Mouse (Mus musculus) left cerebral cortex, postnatal 4 days (tissue): ENCODE results near the gene Bzw2. TPM values are rescaled to one million over a fixed set of nuclear protein-coding genes. Genes with fewer than 3 reads are reported as not detected.

Experiments
- DNase-seq: peaks from one replicate; pipeline ENCODE4 v3.0.0-alpha.2; 2022
- intact Hi-C: fragments of 180-260 bp; cut with DNase I; formaldehyde crosslinking; loops from one replicate; pipeline ENCODE4 v1.15.1; 2025
- total RNA-seq, 2 experiments: library from RNA; stranded (reverse); gene quantifications; 2 replicates each; pipeline ENCODE4 v1.2.3; 2021

Gene Bzw2
- total RNA-seq, 2 experiments from 2014 or later = 252 to 269 TPM

GRCm38 (mm10) chr12:36137192-36137591, 20.7 kb downstream of the Bzw2 start:
- intact Hi-C loops = no loop called here
- DNase-seq = no peak

DNA sequence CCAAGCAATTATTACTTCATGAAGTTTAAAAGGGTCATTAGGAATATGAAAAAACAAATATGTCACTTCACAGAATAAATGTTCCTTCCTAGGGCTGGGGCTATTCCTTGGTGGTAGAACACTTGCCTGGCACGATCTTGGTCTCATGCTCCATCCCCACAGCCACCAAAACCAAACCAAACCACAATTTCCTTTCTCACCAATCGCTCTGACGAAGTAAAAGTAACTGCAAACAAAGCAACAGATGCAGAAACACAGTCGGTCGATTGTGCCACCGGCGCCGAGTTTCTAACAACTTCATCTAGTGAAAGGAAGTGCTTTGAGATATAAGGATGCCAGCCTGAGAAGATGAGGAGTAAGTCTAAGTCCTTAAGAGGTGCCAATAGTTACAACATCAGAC, 21.6 kb downstream of the Bzw2 start:
- no peak for DNase-seq
- intact Hi-C loops = no loop called here

GRCm38 (mm10) chr12:36135409-36135808, 22.5 kb downstream of the Bzw2 start:
- intact Hi-C loops = no loop called here
- DNase-seq = no peak

DNA sequence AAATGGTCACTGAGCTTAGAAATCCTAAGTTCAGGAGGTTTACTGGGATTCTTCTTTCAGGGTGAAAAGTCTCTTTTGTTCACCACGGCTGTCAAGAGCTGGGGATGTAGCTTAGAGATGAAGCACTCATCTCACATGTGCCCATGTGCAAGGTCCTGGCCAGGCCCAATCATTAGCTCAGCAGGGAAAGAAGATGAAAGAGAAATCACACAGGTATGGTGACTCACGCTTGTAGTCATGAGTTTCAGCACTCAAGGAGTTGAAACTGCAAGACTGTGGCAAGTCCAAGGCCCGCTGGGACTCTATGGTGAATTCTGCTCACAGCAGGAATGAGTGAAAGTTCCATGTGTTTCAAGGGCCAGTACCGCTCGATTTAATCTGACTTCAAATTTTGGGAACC, 23.8 kb downstream of the Bzw2 start:
- no peak for DNase-seq
- intact Hi-C loops = no loop called here

DNA sequence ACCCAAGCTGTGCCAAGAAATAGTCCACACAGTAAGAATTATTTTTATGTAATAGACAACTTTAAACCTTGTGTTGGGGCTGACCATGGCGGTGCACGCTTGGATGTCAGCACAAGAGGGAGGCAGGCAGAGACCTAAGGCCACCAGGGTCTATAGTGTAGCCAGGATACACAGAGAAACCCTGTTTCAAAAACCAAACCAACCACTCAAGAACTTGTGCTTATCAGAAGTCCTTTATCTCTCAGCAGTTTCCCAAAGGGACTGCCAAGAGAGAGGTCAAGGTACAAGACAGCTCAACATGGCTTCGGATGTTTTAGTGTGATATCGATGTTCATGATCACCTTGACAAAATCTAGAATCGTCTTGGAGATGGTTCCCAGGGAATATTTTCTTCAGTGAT, 24.3 kb downstream of the Bzw2 start:
- intact Hi-C loops = no loop called here
- no peak for DNase-seq

DNA sequence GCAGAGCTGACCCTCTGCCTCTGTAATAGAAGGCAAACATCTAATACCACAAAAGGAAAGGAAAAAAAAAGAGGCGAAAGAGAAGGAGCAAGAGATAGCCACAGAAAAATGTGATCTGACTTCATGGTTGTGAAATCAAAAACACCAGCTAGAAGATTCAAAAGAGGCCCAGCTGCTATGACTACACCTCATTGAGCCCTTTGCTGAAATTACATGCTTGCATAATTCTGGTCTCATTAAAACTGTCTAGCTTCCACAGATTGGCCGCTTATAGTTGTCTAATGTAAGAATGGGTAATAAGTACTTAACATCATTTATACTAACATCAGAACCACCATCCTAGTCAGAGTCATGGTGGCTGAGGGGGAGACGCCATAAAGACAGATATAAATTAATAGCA, 25.2 kb downstream of the Bzw2 start:
- no peak for DNase-seq
- intact Hi-C loops = no loop called here

GRCm38 (mm10) chr12:36132254-36132653, 25.6 kb downstream of the Bzw2 start:
- intact Hi-C loops = no loop called here

DNA sequence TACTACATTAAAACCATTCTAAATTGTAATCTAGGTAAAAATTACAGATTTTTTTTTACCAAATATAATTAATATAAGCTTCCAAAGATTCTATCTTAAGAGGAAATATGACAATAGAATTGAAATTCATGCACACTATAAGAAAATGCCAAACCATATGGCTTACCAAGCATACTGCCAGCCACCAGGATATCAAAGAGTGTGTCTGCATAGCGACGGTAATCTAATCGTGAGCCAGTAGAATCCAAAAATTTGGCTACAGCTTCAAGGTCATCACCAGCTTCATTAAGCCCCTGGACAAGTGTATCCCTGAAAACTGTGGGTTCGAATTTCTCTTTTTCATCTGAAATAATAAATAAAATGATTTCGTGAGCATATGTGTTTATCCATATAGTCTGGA, 28.1 kb downstream of the Bzw2 start:
- DNase-seq = no peak
- intact Hi-C loops = no loop called here

More at GRCm38 (mm10) chr12:36132254-36132653, 25.6 kb downstream of the Bzw2 start:
- no peak for DNase-seq

DNA sequence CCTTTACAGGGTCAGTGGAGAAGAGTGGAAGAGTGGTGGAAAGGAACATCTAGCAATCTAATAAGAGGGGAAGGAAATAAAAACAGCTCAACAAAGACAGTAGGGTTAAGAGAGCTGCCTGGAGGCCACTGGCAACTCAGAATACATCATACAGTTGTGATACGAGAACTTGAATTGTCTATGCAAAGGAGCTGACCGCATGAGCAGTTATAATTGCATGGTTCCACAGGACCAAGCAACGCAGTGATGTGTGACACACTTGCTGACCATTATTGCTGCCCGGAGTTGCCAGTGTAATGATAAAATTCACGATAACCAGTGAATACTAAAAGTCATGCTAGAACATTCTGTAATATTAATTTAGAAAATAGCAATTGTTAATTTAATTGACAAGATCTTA, 31.8 kb downstream of the Bzw2 start:
- intact Hi-C loops = no loop called here
- DNase-seq = no peak

DNA sequence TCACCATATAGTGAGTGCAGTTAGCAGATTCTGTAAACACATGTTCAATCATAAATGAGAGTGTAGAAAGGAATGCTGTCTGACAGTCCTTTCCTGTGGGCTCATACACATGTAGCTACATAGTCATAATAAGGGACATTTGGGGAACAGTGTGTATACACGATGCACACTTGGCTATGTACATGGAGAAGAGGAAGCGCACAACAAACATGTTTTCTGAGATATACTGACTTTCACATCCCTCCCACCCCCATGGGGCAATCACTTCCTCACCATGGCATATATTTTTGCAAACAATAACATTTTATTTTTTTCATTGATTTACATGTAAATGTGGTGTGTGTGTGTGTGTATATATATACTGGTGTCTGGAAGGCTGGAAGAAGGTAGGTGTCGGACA, 38.6 kb downstream of the Bzw2 start:
- intact Hi-C loops = loop anchor here (10.0 kb wide), 1 partner anchor 66 kb away; no protein-coding TSS in a partner anchor
- no peak for DNase-seq

DNA sequence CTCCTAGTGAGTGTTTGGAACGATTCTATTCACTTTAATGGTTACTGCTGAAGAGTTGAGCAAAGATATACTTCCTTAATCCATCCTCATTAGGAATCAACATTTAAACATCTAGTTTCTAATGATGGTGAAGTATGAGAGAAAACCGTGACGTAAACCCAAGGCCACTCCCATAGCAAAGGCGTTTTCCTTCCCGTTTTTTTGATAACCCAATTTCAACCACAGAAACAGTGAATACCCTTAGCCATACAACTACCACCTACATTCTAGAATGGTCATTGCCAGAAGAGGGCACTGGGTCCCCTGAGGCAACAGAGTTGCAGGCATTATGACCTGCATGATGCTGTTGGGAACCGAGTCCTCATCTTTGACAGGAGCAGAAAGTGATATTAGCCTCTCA, 40.7 kb downstream of the Bzw2 start:
- DNase-seq = no peak
- intact Hi-C loops = loop anchor here (10.0 kb wide), 1 partner anchor 68 kb away; no protein-coding TSS in a partner anchor

DNA sequence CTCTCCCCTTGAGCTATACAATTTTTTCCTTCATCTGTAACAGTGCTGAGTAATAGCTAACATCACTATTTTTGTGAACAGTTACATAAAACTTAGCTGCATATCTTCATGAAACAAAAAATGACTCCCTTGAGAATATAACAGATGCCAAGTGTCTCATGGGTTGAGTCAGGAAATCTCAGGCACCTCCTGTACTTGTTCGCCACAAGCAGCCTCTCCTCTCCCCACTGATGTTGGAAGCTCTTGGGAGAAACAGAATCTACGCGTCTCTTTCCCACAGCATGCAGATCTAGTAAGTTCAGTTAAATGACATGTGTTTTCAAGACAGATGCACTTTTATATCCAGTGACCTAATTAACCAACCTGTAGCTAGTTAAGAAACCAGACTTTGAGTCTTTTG, 45.8 kb downstream of the Bzw2 start:
- DNase-seq = no peak
- intact Hi-C loops = loop anchor here (10.0 kb wide), 1 partner anchor 73 kb away; no protein-coding TSS in a partner anchor

GRCm38 (mm10) chr12:36111110-36111509, 46.8 kb downstream of the Bzw2 start:
- DNase-seq = no peak
- intact Hi-C loops = loop anchor here (10.0 kb wide), 1 partner anchor 74 kb away; no protein-coding TSS in a partner anchor

- intact Hi-C loops = loop anchor here (10.0 kb wide), 1 partner anchor 74 kb away; no protein-coding TSS in a partner anchor
- DNase-seq = no peak
Observed at GRCm38 (mm10) chr12:36110457-36110856, 47.4 kb downstream of the Bzw2 start.

GRCm38 (mm10) chr12:36108442-36108841, 49.4 kb downstream of the Bzw2 start:
- DNase-seq = no peak
- intact Hi-C loops = loop anchor here (5.0 kb wide), 1 partner anchor 211 kb away; no protein-coding TSS in a partner anchor

GRCm38 (mm10) chr12:36103592-36103910, 54.3 kb downstream of the Bzw2 start:
- DNase-seq = no peak
- intact Hi-C loops = no loop called here

DNA sequence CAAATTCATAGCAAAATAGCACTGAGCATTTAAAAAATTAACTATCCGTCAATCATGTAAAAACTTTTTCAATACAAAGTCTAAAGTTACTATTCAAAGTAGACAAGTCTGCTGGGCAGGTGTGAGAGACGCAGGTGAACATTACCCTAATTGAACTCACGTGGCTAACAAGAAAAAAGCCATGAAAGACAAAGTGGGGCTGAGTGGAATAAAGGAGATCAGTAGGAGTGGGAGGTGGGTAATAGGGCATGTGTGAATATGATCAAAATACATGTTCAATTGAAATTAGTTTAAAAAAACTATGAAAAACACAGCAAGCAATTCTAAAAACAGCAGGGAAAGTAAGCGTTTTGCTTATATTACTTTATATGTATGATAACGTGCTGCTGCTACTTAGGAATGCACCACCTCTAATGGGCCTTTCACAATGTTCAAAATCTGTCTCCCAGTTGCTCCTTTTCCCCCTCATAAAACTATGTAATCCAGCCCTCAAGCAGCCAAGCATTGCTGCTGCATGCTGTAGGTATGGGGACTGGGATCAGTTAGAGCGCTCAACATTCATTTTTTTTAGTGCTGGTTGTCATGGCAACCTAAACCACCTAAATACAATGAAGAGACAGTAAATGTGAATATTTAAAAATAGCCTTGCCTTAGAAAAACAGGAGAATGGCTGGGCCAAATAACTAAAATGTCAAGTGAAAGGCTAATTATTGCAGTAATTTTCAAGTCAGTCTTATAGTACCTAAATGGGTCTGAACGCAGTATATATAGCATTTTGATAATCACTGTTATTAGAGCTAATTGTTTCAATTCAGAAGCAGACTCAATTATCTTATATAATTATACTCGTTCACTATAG, 54.9 kb downstream of the Bzw2 start:
- intact Hi-C loops = no loop called here
- no peak for DNase-seq

GRCm38 (mm10) chr12:36095371-36095880, 62.5 kb downstream of the Bzw2 start:
- DNase-seq = no peak

DNA sequence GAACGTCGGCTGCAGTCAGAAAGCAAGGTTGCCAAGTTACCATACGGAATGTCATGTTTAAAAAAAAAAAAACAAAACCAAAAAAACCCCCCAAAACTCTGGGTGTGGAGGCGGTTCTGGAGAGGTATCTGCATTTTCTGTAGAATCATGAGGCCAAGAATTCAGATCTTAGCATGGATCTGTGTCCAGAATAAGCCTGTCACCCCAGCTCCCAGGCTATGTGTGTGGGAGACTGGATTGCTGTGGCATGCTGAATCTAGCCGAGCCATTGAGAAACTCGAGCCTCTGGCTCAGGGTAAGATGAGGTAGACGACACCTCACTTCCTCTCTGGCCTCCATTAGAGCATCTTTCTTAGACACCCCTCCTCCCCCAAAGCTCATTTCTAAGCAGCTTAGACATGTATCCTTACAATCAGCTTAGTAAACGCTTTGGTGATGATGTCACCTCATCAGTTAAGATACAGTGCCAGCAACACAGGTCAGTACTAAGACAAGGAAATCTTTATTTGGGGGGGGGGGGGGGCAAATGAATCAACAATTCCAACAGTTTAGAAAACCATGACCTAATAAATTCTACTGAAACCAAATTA, 64.7 kb downstream of the Bzw2 start:
- intact Hi-C loops = loop anchor here (10.0 kb wide), 1 partner anchor 48 kb away; the partner anchor contains the start of gene Tspan13
- DNase-seq = no peak

More at GRCm38 (mm10) chr12:36095371-36095880, 62.5 kb downstream of the Bzw2 start:
- intact Hi-C loops = loop anchor here (10.0 kb wide), 1 partner anchor 51 kb away; the partner anchor contains the start of gene Tspan13

DNA sequence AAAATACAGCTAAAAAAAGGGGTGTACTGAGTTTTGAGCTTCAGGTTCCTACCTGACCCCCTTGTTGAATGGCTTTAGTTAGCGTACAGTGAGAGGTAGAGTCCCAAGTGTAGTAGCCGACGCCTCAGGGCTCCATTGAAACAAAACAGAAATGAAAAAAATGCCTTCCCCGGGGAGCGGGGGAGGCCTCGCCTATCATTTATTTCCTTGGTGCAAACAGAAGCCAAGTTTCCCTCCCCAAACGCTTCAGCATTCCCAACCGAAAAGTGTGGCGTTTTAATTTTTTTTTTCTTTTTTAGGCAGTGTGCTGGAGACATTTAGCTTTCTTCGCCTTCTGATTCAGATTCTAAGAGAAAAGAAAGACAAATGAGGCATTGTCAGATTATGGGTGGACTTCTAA, 65.9 kb downstream of the Bzw2 start:
- no peak for DNase-seq
- intact Hi-C loops = loop anchor here (10.0 kb wide), 1 partner anchor 47 kb away; the partner anchor contains the start of gene Tspan13

GRCm38 (mm10) chr12:36089221-36089620, 68.7 kb downstream of the Bzw2 start:
- DNase-seq = peak; percentile 36
- intact Hi-C loops = no loop called here

DNA sequence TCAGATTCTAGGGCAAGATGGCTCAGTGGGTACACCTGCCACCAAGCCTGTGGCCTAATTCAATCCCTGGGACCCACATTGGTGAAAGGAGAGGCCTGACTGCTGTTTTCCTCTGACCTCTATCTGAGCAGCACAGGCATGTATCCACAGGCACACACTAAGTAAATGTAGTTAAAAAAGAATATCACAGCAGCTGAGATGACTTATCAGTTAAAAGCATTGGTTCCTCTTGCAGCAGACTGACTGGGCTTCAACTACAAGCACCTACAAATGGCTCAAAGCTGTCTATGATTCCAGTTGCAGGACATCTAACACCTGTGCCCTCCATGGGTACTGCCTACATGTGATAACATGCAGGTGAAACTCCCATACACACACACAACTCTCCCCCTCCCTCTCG, 69.1 kb downstream of the Bzw2 start:
- no peak for DNase-seq
- intact Hi-C loops = no loop called here
